Mouse (Mus musculus): ENCODE measurements around the gene Nmbr.

Nmbr gene

DNA sequence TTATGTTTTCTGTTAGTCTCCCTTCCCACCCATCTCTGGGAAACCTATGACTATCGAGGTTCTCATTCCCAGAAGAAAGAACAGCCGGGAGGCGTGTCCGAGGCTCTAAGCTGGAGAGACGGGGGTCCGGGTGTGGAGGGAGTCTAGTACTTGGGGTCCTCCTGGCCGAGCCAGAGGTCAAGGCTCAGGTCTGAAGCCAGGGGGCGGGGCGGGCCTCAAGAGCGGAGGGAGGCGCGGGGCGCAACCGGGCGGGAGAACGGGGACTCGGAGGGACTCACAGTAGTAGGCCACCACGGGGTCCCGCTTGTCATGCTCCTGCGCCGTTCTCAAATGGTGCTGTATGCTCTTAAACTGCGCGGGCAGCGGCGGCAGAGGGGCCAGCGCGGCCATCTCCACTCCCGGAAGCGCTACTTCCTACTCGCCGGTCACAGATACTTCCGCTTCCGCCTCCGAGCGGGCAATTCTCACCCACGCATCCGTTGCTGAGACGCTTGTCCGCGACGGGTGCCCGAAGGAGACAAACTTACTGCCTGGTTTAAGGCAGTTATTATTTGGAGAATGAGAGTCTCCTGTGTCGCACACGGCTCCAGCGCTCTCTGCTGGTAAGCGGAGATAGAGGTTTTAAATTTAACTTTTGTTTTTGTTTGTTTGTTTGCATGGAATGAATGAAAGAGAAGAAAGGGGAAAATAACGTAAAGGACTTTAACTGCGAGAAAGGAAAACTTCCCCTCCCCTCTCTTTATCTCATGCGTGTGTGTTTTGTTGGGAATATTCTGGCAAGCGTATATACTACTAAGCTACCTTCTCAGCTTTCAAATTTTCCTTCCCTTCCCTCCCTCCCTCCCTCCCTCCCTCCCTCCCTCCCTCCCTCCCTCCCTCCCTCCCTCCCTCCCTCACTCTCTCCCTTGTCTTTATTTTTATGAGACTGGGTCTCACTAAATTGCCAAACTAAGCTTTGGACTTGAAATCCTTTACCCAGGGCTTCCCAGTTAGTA lies at the start of gene Nmbr, which contains the start of gene Vta1:
Gene Nmbr, plus strand, starts transcription at position 520 of the 995 bp plus-strand sequence.
Gene Vta1, minus strand, starts transcription at position 489 of the 995 bp plus-strand sequence.
- peak; percentile 99 for DNase-seq (ENCODE audit: low spot score)

DNA sequence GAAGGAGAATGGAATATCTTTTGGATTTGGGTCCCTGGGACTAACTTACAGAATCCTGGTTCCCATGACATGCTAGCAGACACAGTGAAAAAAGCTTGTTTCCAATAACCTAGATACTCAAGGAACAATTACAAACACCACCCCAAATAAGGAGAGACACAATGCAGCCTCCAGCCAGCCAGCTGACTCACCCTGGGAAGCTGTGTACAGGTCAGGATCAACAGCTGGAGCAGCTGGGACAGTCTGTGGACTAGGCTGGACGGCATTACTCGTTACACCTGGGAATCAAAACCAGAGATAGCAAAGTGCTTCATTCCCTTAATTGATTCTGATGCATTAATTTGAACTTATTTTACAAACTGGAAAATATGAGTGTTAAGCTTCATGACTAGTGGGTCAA lies 44.5 kb upstream of the Nmbr start:
- DNase-seq (ENCODE audit: low spot score), result no peak

DNA sequence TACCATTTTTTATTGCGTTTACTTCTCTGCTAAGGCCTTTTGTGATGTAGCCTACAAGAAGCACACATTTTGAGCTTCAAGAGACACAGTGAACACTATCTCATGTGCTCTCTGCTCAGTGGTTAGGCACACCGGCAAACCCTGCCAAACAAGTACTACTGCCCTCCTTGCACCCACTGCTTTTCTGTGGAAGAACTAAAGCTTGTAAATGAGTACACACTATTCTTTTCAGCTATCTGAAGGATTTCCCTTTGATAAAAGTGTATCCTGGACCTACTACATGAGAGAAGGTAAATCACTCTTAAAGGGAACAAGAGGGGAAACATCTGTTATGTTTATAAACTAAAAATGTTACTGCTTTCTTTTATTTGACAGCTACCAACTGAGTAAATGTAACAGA lies 39.2 kb upstream of the Nmbr start:
- no peak for DNase-seq (ENCODE audit: low spot score)

DNA sequence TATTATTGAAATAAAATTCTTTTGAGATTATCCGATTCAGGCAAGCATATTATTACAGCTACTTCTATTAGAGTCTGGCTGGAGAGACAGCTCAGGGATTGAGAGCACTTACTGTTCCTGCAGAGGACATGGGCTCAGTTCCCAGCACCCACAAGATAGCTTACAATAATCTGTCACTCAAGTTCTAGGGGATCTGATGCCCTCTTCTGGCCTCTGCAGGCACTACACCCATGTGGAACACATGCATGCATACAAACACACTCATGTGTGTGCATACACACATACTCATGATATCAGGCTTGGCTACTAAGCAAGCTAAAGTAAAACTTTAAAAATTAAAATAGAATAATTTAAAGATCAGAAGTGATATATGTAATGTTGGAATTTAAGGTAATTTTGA lies 19.7 kb upstream of the Nmbr start:
- DNase-seq (ENCODE audit: low spot score), result no peak

DNA sequence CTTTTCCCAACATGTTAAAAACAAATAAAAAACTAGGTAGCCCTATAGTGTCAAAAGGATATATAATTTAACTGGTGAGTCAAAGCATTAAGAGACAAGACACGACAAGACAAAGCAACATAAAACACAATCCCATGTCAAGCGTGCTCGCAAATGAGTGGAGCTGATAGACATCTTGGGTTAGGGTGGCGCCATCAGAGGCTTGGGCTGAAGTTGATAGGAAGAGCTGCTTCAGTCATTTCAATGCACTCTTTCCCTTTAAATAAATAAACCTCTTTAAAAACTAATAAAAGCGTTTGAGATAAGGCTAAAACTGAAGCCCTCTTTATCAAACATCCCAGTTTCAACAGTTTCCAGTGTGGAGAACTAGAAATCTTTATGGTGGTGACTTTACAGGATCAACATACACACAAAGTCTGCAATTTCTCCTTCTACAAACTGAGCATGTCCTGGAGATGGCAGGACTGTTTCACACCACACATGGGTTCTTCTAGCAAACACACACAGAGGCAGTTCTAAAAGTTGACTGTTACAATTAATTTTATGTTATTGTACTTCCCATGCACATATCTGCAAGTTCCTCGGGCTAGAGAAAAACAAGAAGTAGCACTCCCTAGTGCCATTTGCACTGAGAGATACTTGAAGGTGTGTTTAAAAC lies 16.5 kb upstream of the Nmbr start:
- no peak for DNase-seq (ENCODE audit: low spot score)

DNA sequence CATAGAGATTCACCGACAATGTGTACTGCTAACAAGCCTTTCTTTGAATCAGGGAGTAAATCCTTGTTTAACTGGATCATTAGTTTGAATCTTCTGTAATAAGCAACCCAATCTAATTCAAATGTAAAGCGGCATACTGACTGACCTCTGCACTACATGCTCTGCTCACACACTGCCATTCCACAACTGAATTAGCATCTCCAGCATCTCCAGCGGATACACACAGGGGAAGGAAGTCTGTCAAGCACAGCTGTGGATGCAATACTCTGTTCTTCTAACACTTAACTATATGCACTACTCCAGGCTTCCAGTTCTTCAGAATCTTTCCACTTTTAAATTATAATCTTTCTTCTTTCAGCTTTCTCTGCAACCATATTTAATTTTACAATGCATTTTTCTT lies 15.0 kb upstream of the Nmbr start:
- DNase-seq (ENCODE audit: low spot score), result no peak

DNA sequence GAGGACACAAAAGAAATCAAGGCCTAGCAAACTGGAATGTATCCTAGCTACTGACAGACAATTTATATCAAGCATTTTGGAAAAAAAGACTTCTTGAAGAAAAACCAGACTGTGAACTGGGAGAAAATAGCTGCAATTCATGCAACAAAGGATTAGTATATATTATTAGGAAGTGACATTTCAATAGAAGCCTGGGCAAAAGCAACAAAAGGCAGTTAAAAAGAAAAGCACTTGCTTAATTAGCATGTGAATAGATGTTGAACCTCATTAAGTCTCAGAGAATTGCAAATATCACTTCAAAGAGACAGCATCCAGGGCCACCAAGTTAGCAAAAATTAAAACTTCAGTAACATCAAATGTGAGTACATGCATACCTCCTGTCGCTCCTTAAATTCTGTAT lies 2.2 kb upstream of the Nmbr start:
- no peak for DNase-seq (ENCODE audit: low spot score)

DNA sequence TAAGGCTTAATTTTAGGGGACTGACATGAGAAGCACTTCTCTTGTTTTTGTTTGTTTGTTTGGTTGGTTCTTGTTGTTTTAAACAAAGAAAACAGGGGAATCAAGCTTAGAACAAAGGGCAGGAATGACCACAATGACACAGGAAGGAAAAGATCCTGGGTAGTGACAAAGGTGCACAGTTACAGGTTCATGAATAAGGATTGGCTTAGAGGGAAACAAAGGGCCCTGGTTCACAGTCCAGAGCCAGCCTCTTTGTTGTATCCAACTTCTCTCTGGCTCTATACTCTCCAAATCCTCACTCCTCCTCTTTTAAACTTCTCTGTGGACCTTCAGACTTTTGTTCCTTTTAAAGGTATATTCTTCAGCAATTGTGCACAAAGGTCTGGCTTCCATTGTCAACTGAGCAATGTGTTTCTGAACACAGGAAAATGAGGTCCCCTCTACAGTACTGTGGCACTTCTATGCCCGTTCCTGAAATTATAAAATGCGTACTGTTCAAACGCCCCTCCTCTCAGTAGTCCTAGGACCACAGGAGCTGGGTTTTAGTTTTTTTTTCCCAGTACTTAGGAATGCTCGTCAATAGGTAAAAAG lies 1.5 kb upstream of the Nmbr start:
- DNase-seq (ENCODE audit: low spot score), result no peak

DNA sequence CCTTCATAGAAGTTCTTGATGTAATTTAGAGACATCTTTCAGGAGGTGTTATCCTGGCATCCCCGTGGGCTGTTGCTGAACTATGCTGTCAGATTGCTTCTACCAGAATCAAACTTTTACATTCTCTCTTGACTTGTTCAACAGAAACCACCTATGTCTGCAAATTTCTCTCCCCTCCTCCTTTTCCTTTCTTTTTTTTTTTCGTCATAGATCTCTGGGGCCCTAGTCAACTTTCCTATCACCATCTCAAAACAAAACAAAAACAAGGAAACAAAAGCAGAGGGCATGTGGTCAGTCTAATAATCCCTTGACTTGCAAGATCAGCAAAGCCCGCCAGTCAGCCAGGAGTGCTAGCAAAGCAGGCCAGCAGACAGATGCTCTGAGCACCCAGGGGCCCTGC lies 12.7 kb downstream of the Nmbr start, which contains the start of gene Gje1:
Gene Gje1, minus strand, starts transcription at position 101 of the 400 bp plus-strand sequence.
- no peak for DNase-seq (ENCODE audit: low spot score)

DNA sequence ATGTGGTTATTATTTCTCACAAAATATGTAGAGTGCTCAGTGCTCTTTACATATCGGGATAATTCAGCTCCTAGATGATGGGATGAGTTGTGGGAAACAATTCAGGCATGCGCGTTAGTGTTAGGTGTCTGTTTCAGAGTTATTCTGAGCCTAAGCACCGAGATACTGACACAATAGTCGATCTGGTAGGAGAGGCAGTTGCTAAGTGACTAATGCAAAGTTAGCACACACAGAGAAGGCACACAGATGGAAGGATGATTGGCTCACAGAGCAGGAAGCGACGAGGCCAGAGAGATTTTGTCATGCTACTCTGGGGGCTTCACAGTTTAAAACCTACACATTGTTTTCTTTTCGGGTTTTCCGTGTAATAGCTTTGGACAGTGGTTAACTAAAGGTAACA lies 20.3 kb downstream of the Nmbr start:
- peak; percentile 53 for DNase-seq (ENCODE audit: low spot score)

DNA sequence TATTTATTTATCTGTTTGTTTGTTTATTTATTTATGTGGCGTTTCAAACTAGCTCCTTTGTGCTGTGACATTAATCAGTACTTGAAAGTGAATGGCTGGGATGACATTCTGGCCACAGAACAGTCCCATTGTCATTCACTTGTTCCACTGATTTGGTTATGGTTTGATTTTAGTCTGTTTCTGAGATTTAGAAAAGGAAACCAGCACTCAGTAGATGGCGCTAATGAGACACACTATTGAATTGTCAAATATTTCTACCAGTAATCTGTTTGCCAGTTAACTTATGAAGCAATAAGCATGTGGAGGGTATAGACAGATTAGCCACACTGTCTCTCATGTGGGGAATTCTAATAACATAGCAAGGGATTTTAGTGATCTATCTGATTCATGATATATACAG lies 28.9 kb downstream of the Nmbr start:
- peak; percentile 82 for DNase-seq (ENCODE audit: low spot score)

DNA sequence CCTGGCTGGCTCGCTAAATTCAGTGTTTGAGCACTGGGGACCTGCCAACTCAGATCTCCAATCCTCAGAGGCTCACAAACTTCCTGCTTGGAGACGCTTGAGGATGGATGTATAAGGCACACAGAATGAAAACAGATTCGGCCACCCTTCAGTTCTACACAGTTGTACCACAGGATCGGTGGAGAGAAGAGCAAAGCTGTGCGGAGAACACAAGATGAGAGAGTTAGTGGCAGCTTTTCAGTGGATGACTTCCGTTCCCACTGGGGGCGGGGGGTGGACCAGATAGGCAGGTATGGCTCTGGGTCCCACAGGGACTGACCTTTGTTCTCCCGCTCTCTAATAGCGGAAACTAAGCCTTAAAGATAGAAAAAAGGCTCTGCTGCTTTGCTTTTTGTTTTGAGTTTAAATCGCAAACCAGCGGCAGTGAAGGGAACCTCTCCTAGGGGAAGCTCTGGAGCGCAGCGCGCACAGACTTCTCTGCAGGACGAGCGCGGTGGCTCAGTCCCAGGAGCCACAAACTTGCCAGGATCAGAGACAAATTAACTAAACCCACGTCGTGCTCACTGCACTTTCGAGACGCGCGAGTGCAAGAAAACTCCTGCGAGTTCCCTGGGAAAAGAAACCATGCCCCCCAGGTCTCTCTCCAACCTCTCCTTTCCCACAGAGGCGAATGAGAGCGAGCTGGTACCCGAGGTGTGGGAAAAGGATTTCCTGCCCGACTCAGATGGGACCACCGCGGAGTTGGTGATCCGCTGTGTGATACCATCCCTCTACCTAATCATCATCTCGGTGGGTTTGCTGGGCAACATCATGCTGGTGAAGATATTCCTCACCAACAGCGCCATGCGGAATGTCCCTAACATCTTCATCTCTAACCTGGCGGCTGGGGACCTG lies 54.5 kb downstream of the Nmbr start:
- no peak for DNase-seq (ENCODE audit: low spot score)

DNA sequence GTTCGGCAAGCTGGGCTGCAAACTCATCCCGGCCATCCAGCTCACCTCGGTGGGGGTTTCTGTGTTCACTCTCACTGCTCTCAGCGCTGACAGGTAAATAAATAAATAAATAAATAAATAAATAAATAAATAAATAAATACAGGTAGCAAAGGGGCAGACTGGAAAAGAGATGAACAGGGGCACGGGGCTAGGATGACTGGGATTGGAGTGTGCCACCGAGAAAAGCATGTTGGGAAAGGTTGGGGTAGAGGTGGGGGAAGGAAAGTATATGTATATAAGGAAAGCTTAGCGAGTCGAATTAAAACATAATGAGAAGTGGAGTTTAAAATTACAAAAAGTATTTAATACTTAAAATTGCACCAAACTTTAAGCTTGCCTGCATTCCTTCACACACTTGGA lies 55.2 kb downstream of the Nmbr start:
- DNase-seq (ENCODE audit: low spot score), result no peak

DNA sequence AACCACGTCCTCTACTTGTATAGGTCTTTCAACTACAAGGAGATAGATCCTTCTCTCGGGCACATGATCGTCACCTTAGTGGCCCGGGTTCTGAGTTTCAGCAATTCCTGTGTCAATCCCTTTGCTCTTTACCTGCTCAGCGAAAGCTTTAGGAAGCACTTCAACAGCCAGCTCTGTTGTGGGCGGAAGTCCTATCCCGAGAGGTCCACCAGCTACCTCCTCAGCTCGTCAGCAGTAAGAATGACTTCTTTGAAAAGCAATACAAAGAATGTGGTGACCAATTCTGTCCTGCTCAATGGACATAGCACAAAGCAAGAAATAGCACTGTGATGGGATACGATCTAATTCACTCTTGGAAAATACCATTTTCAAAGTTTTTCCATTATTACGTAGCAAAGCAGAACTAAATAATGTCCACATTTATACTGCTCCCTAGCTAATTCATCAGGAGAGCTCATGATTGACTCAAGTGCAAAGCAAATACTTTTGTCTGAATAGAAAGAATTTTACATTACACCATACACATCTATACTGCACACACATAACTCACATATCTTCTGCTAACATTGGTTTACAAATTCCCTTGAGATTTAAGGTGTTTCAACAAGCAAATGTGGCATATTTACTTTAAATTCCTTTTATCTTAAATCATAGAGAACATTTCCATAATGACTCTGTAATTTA lies 65.0 kb downstream of the Nmbr start:
- DNase-seq (ENCODE audit: low spot score), result no peak

DNA sequence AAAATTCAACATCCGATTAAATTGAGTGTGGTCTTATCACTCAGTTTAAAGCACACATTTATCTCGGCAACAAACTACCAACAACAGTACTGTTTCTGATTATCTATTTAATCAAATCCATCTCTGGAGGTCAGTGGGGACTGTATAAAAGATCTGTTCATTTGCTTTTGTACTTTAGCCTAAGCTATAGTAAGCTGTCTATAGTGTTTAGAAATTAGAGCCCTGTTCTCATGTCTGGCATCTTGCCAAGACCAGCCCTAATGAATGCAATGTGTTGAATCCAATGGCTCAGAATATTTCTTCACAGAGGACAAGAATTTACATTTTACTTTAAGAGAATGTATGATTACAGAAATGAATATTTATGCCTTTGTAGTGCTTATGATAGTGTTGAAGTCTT lies 69.1 kb downstream of the Nmbr start:
- DNase-seq (ENCODE audit: low spot score), result no peak

DNA sequence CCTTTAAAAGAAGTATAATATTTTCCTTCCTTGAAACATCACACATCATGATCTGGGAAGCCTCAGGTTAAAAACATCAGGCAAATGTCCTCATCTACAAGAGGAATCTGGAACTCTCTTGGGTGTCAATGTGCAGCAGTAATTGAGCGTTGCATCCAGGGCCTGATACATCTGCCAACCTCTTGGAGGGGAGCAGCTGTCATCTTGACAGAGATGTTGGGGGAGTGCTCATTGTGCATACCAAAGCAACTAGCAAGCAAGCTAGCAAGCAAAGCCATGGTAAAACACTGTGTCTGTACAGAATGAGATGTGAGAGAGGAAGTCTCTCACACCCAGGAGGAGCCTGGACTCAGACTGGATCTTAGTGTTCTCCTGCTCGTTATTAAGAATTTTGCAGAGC lies 84.6 kb downstream of the Nmbr start:
- no peak for DNase-seq (ENCODE audit: low spot score)

DNA sequence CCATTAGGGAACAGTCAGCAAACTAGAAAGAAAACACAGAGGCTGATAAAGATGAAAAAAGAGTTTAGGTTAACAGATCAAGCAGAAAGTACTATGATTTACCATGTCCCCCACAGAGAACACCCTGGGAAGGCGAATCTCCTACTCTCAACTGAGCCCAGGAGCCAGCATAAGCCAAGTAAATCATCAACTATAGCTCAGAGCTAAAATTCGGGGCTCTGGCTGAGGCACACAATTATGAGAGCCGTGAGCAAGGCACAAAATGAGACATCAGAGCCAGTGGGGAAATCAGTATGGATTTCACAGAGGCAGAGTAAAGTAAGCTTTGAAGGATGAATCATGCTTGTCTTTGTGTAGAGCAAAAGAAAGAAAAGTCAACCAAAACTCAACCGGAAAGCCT lies 111.6 kb downstream of the Nmbr start:
- no peak for DNase-seq (ENCODE audit: low spot score)
